Mouse (Mus musculus): ENCODE data around the gene Dvl1.

Gene Dvl1

DNA sequence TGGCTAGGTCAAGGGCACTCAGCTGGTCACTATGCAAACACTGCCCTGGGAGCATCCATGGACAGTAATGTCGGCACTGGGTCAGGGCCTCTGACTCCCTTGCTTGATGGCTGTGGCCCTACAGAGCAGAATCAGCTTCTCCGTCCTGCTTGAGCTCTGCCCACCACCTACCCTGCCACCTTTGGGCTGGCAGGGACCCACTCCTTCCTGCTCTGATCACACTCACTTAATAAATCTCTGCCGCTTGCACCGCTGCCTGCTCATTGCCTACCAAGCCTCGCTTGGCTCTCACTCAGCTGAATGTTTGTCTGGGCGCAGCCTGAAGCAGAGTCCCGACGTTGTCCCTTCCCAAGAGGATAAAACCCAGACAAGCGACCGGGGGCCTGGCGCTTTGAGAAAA lies 59.8 kb downstream of the Dvl1 start:
- in situ Hi-C loops (cut with MboI, MseI) = loop anchor here in 1 of 2 experiments (5.0 kb wide), 1 partner anchor 65 kb away; no protein-coding TSS in a partner anchor

DNA sequence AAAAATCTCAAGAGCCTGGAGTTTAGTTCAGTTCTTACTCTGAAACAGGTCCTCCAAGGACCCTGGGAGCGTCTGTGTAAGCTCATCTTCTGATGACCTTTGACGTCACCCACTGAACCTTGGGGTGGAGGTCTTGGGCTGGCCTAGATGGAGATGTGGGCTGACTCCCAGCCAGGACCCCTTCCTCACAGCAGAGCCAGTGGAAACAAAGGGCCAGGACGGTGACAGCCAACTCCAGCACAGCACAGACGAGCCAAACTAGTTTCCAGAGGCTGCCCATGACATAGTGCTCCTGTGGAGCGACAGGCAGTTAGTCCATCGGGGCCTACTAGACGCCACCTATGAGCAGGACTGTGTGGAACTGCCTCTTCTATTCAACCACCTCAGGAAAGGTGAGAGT lies 61.1 kb downstream of the Dvl1 start:
- in situ Hi-C loops (cut with MboI, MseI) = loop anchor here in 1 of 2 experiments (5.0 kb wide), 1 partner anchor 64 kb away; no protein-coding TSS in a partner anchor

DNA sequence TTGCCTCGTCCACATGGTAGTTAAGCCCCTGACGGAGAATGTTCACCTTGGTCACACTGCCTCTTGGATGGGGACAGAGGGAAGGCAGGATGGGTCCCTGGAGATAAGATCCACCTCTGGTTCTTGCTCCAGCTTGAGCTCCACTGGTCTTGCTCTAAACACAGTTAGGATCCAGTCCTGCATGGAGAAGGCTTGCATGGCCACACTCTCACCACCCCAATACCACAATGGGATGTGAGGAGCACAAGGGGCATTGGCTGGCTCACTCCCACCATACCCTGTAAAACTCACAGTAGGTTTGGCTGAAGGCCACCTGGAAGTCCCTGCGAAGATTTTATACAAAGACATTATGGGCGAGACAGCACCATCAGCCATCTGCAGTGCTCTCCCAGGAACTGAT lies 61.5 kb downstream of the Dvl1 start:
- in situ Hi-C loops (cut with MboI, MseI) = loop anchor here in 1 of 2 experiments (5.0 kb wide), 1 partner anchor 64 kb away; no protein-coding TSS in a partner anchor

Data from T-helper 17 cell (primary cell).